Mouse (Mus musculus) thymus, postnatal 25 days (tissue): Measurements from ENCODE around the gene BC004004.

Source experiments
- DNase-seq: peaks from one replicate; pipeline ENCODE4 v3.0.0; 2022

The BC004004 gene

DNA sequence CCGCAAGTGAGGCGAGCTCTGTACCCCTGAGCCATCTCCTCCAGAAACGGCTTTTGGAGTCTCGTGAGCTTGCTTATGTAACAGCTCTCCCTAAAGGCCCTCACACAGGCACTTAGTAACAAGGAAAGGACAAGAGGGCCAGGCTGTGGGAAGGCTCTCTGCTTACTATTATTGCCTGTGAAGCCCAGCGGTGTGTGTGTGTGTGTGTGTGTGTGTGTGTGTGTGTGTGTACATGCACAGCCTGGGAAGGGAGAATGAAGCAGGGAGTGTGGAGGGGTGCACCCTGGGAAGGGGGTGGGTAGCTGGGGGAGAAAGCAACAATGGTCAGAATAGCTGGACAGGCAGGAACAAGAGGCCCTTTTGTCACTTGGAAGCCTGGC, 86.9 kb downstream of the BC004004 start:
- no peak for DNase-seq

DNA sequence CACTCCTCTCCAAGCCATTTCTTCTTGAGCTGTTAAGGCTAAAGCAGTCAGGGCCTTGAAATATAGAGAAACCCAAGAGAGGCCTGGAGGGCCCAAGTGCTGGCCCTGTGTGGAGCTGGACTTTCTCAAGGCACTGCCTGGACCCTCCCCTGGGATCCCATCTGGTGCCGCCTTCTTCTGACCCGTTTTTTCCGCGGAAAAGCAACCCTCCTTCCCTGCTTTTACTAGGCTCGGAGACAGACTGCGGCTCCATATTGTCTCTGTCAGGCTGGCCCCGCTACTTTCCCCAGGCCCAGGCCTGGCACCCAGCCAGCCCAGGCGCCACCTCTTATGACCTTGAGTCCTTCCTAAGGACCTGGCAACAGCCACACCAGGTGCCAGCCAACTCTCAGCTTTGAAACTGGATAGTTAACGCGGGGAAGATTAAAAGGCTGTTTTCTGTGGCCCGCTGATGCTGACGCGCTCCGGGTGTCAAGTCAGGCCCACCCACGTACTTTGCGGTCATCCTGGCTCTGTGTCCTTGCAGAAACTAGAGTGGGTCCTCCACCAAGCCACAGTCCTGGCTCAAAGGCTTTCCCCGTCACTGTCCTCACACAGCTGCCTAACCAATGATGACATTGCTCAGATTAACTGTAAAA, 87.4 kb downstream of the BC004004 start:
- DNase-seq = no peak

DNA sequence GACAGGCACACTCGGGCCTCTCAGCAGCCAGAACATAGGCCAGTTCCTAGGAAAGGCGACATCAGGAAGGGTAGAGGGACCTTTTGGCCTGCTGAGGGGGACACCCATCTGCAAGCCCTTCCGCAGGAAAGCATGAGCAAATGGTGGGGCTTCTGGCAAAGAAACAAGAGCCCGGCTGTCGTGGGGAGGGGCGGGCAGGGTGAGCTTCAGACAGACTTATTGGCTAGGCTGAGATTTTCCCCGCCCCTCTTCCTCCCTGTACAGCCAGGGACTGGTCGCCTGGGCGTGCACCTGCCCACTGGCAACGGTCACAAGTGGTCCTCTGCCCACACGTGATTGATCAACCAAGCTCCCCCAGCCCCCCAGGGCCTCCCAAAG, 87.9 kb downstream of the BC004004 start:
- no peak for DNase-seq

- no peak for DNase-seq
Observed at GRCm38 (mm10) chr17:29356882-29357281, 88.3 kb downstream of the BC004004 start.

- no peak for DNase-seq
Observed at GRCm38 (mm10) chr17:29358928-29359327, 90.3 kb downstream of the BC004004 start.

DNA sequence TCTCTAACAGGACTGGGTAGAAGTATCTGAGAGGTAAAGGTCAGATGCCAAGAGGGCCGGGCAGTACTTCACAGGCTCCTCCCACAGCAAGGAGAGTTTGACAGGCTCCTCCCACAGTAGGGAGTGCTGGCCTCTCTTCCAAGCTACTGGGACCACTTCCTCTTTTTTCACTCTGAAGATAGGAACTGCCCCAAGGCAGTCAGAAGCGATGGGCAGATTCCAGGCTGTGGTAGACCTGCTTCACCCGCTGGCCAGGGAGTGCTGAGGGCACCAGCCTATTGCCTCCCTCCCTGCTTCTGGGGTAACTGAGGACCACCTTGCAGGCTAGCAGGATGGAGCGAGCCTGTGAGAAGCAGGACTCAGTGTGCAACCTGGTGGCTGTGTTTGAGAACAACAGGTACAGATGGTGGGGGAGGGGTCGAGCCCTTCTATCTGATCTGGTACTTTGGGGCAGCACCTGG, 92.2 kb downstream of the BC004004 start, which contains the start of gene Fgd2:
TSS of gene Fgd2 (plus strand) at position 154 of the 461 bp plus-strand sequence.
- DNase-seq = no peak

- peak; percentile 58 for DNase-seq
Observed at GRCm38 (mm10) chr17:29361982-29362691, 93.5 kb downstream of the BC004004 start.

DNA sequence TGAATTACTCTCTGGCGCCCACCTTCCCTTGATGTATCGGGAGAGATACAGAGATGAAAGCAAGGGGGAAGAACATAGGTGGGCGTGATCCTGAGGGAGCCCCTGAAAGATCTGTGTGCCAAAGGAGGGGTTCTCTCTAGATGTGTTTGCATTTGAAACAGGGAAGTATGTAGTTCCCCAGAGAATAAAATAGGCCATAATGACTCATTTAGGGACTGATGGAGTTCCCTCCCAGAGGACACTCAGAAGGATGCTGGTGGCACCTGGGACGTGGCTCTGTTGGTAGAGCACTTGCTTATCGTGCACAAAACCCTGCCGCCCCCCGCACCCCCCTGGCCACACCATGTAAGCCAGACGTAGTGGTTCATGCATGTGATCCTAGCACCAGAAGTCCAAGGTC, 94.5 kb downstream of the BC004004 start:
- no peak for DNase-seq
